Mouse (Mus musculus): ENCODE data around the gene Dcaf4.

GRCm38 (mm10) chr12:83517580-83517979, 2.7 kb upstream of the Dcaf4 start:
- TF ChIP-seq CTCF (IDR thresholded peaks at IDR 0.05; ENCODE audit: low read depth) (no peak), EP300 (IDR thresholded peaks at IDR 0.05; ENCODE audit: low read depth) (no peak)

All from heart, postnatal 0 days (tissue).